Mouse (Mus musculus): ENCODE data around the gene Il15ra.

DNA sequence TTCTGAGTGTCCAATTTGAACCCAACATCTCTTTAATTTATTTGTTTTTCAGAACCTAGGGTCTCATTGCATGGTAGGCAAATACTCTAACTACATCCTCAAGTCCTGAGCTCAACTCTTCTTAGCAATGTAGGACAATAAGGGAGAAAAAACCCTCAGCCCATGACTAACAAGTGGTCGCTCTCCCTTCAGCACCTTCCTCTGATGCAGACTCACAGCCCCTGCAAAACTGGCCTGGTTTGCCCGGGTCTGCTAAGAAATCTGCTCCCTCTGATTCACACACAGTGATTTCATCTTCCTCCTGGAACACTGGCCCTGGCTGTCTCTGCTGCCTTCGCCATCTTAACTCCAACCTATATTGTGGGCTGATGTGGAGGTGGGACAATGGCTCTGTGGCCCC, 24.0 kb downstream of the Il15ra start:
- TF ChIP-seq CTCF (conservative IDR thresholded peaks at IDR 0.05; ENCODE audit: low read length) (no peak), POU5F1 (IDR thresholded peaks at IDR 0.05; ENCODE audit: borderline replicate concordance, low read length) (no peak)
